In genomic region chr7:112390937-112391605, GRCm38 (mm10) we compare ENCODE assay signal across 10 mouse cellular contexts. TPM values are rescaled to one million over a fixed set of nuclear protein-coding genes. Genes with fewer than 3 reads are reported as not detected.
A peak's percentile ranks its signal among the peaks of the same experiment; 100 is the strongest.
DNase-seq lines count a peak whose midpoint lies in the region; ATAC-seq lines count a peak whose summit lies in the region.
"Had no signal": no experiment of that assay in that cellular context is flagged by ENCODE, and none has a peak within 500 bp of the region (broad histone marks: within the 10 kb centered on the region; RNA-seq: fewer than 3 reads in every experiment).

No protein-coding gene starts in this region.

- 34% methylated on average over 6 of the region's 6 CpGs for WGBS in heart, embryonic 16.5 days
- 37% methylated on average over 6 of the region's 6 CpGs for WGBS in hindbrain, embryonic 10.5 days
- 34% methylated on average over 6 of the region's 6 CpGs for WGBS in midbrain, embryonic 14.5 days

- no peak for DNase-seq in heart, adult 8-10 months (ENCODE audit: low spot score)
- peak; percentile 66 for DNase-seq in embryo, embryonic 11 days
- no peak for DNase-seq in hindbrain, embryonic 10.5 days (ENCODE audit: low spot score)
- DNase-seq in midbrain, embryonic 14.5 days, result peak; percentile 74
- DNase-seq in right cerebral cortex, adult 2 months (ENCODE audit: low spot score in 2 of 2), result no peak
- no peak for DNase-seq in left cerebral cortex, adult 18-20 months (ENCODE audit: low spot score in 2 of 2)
- no peak for DNase-seq in layer of hippocampus, postnatal 10 days (ENCODE audit: low spot score in 2 of 2)
- DNase-seq: adrenal gland, postnatal 25 days had no signal

- H3K36me3 ChIP-seq in heart, embryonic 16.5 days (ENCODE audit: control insufficient read depth, insufficient read depth), result no peaks in the 10 kb centered on the region
- no peaks in the 10 kb centered on the region for H3K36me3 ChIP-seq in hindbrain, embryonic 10.5 days
- no peaks in the 10 kb centered on the region for H3K36me3 ChIP-seq in midbrain, embryonic 14.5 days (ENCODE audit: control insufficient read depth, insufficient read depth, low read length)

- no peak for ATAC-seq in heart, embryonic 16.5 days (replicated peaks; ENCODE audit: extremely low read depth, insufficient read depth, low FRiP score)
- ATAC-seq in midbrain, embryonic 14.5 days (ENCODE audit: low FRiP score, low TSS enrichment), result no peak

- H3K9me3 ChIP-seq in heart, embryonic 16.5 days (replicated peaks; ENCODE audit: control insufficient read depth, low read length), result no peaks in the 10 kb centered on the region
- no peaks in the 10 kb centered on the region for H3K9me3 ChIP-seq in hindbrain, embryonic 10.5 days
- no peaks in the 10 kb centered on the region for H3K9me3 ChIP-seq in midbrain, embryonic 14.5 days (ENCODE audit: control insufficient read depth, low read length)
- H3K9me3 ChIP-seq: megakaryocyte, embryonic 14.5 days had no signal

- peaks cover 20% of the 10 kb centered on the region; the same call in 1 of the 2 replicates for H3K4me1 ChIP-seq in heart, embryonic 16.5 days (ENCODE audit: control insufficient read depth, insufficient read depth, low read length)
- peaks cover 42% of the 10 kb centered on the region for H3K4me1 ChIP-seq in hindbrain, embryonic 10.5 days (replicated peaks)
- peaks cover 22% of the 10 kb centered on the region for H3K4me1 ChIP-seq in midbrain, embryonic 14.5 days (ENCODE audit: control insufficient read depth, insufficient read depth, low read length)

- no peaks in the 10 kb centered on the region for H3K27me3 ChIP-seq in heart, embryonic 16.5 days (ENCODE audit: control insufficient read depth, insufficient read depth, low read length)
- 0 out of 2 replicates have a peak, but pooled peaks cover 3% of the 10 kb centered on the region for H3K27me3 ChIP-seq in hindbrain, embryonic 10.5 days (ENCODE audit: insufficient read depth, poor library complexity, severe bottlenecking)
- H3K27me3 ChIP-seq in midbrain, embryonic 14.5 days (ENCODE audit: control insufficient read depth, insufficient read depth, low read length), result no peaks in the 10 kb centered on the region

- no peak overlapping the region for H3K4me3 ChIP-seq in heart, embryonic 16.5 days (ENCODE audit: low read length)
- no peak overlapping the region for H3K4me3 ChIP-seq in hindbrain, embryonic 10.5 days
- H3K4me3 ChIP-seq in midbrain, embryonic 14.5 days (replicated peaks; ENCODE audit: low read depth, low read length), result no peak overlapping the region
- H3K4me3 ChIP-seq: megakaryocyte, embryonic 14.5 days had no signal

- H3K4me2 ChIP-seq in heart, embryonic 16.5 days (ENCODE audit: low read depth, low read length), result no peak overlapping the region
- H3K4me2 ChIP-seq in midbrain, embryonic 14.5 days (ENCODE audit: low read length), result 0 out of 2 replicates have a peak overlapping the region, but pooled peaks have one; percentile 13

- H3K27ac ChIP-seq in heart, embryonic 16.5 days (ENCODE audit: low read length), result no peak overlapping the region; the same call in 1 of the 2 replicates
- H3K27ac ChIP-seq in hindbrain, embryonic 10.5 days, result peak overlapping the region; percentile 62
- peak overlapping the region; percentile 72 for H3K27ac ChIP-seq in midbrain, embryonic 14.5 days (replicated peaks; ENCODE audit: low read depth, low read length)

- 0 out of 2 replicates have a peak overlapping the region, but pooled peaks have one; percentile 7 for H3K9ac ChIP-seq in heart, embryonic 16.5 days (ENCODE audit: low read length)
- no peak overlapping the region for H3K9ac ChIP-seq in midbrain, embryonic 14.5 days (replicated peaks; ENCODE audit: low read length)

RNA-seq across cellular contexts. Expression of gene Parva, which starts 36.2 kb away (rescaled TPM):
- 65.8 and 75.1 TPM in 2 replicates for polyA plus RNA-seq in heart, embryonic 16.5 days (2015; fragmentation: Nextera tagmentation; extraction: Ambion mirVana)
- 10 to 100 TPM; 42.6 to 46.1 (median 44.5) TPM for total RNA-seq in heart, adult 8-10 months (2022)
- 46.9 and 54.5 TPM in 2 replicates for polyA plus RNA-seq in hindbrain, embryonic 10.5 days (2016; fragmentation: Nextera tagmentation; extraction: Ambion mirVana)
- polyA plus RNA-seq in midbrain, embryonic 14.5 days (2014; fragmentation: Nextera tagmentation; extraction: Ambion mirVana), result 16.5 and 24.6 TPM in 2 replicates
- total RNA-seq in left cerebral cortex, adult 18-20 months (2021), result 10 to 100 TPM; 49.5 to 50.7 TPM
- total RNA-seq in layer of hippocampus, postnatal 10 days (2021), result 10 to 100 TPM; 50.9 to 56.0 TPM

Comparison
In these comparisons a context has a peak if more than half of its experiments do, and no peak if none do; other contexts are left out.
1. DNase-seq: peak in embryo, embryonic 11 days (single experiment) and midbrain, embryonic 14.5 days (single experiment); none in heart, adult 8-10 months (single experiment), hindbrain, embryonic 10.5 days (single experiment), right cerebral cortex, adult 2 months (0 of 2), left cerebral cortex, adult 18-20 months (0 of 2) and layer of hippocampus, postnatal 10 days (0 of 2).